Mouse (Mus musculus) G1E (cell line): Measurements from ENCODE around the gene Csnk1g1. TPM values are rescaled to one million over a fixed set of nuclear protein-coding genes. Genes with fewer than 3 reads are reported as not detected.

Source experiments
- ATAC-seq: 2 replicates; pipeline ENCODE4 v1.8.0; 2016; ENCODE audit warnings: mild to moderate bottlenecking; ENCODE audit not compliant: insufficient number of reproducible peaks, poor library complexity, low FRiP score, severe bottlenecking; ENCODE audit errors: extremely low read depth
- DNase-seq: peaks from one replicate; pipeline ENCODE4 v3.0.0; 2012; ENCODE audit warnings: low spot score
- H3K27me3 ChIP-seq: 2 replicates; pipeline ENCODE4 v1.6.1; 2012; ENCODE audit warnings: mild to moderate bottlenecking, low read length, inconsistent platforms; ENCODE audit not compliant: insufficient read depth
- H3K36me3 ChIP-seq: replicated peaks from 2 replicates; pipeline ENCODE3; 2012; ENCODE audit warnings: mild to moderate bottlenecking, inconsistent platforms
- H3K4me1 ChIP-seq: 2 replicates; pipeline ENCODE4 v1.6.1; 2012; ENCODE audit warnings: low read depth, low read length, inconsistent platforms, mixed read lengths; ENCODE audit not compliant: insufficient read depth
- H3K4me3 ChIP-seq: 2 replicates; pipeline ENCODE4 v1.5.1; 2012; ENCODE audit warnings: low read depth, mild to moderate bottlenecking, inconsistent platforms, low read length, moderate library complexity, mixed read lengths
- H3K9me3 ChIP-seq: replicated peaks from 2 replicates; pipeline ENCODE4 v1.6.1; 2012; ENCODE audit warnings: inconsistent platforms
- CTCF ChIP-seq: IDR thresholded peaks from 2 replicates; pipeline ENCODE4 v1.5.1; 2012; ENCODE audit warnings: low read depth, low read length, inconsistent platforms, mixed read lengths
- GATA1 ChIP-seq: IDR thresholded peaks from 2 replicates; pipeline ENCODE4 v1.6.1; 2012; ENCODE audit warnings: borderline replicate concordance, low read length, inconsistent platforms, mixed read lengths
- GATA2 ChIP-seq: IDR thresholded peaks from 2 replicates; pipeline ENCODE4 v1.6.1; 2012; ENCODE audit warnings: low read depth, low read length, inconsistent platforms, borderline replicate concordance
- POLR2AphosphoS5 ChIP-seq: IDR thresholded peaks from 2 replicates; pipeline ENCODE4 v1.6.1; 2012; ENCODE audit warnings: low read depth, low read length, inconsistent platforms; ENCODE audit not compliant: insufficient replicate concordance
- TAL1 ChIP-seq: conservative IDR thresholded peaks from 2 replicates; pipeline ENCODE4 v1.6.1; 2012; ENCODE audit warnings: low read depth, low read length, inconsistent platforms, mixed read lengths
- polyA plus RNA-seq: library from polyadenylated mRNA; stranded (reverse); fragments of >175 nt; gene quantifications from 2 replicates; pipeline ENCODE4 v1.2.3, GENCODE M21; 2012
- total RNA-seq, 2 experiments: library from RNA; stranded (forward) in 1 of 2; stranded (reverse) in 1 of 2; fragments of 200-1000 nt in 1 of 2; fragments of >200 nt in 1 of 2; fragmentation: Nextera tagmentation in 1 of 2; gene quantifications; 2 replicates each; pipeline ENCODE4 v1.2.3; 2014 to 2017

Csnk1g1 gene
- total and polyA plus RNA-seq, 3 experiments, result 9.5 to 81.9 (median 34.1) TPM

DNA sequence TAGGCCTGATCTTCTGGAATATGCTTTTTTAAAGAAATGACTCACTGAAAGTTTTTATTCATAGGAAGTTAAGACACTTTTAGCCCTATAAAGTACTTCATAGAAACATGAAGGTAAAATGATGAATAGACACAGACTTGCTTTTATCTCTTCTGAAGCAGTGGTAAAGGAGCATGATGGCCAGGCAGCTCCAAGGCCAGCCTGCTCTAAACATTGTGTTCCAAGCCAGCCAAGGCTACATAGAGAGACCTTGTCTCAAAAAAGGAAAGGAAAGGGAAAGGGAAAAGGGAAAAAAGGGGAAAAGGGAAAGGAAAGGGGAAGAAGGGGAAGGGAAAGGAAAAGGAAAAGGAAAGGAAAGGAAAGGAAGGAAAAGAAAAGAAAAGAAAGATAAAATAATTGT, 111.9 kb downstream of the Csnk1g1 start:
- H3K4me1 ChIP-seq, result no peaks in the 10 kb centered on the region
- no peaks in the 10 kb centered on the region for H3K9me3 ChIP-seq
- peaks cover 53% of the 10 kb centered on the region for H3K36me3 ChIP-seq
- no peaks in the 10 kb centered on the region for H3K27me3 ChIP-seq
- DNase-seq (no peak), ATAC-seq (no peak)
- TF ChIP-seq POLR2AphosphoS5 (no peak), GATA1 (no peak), TAL1 (no peak), CTCF (no peak), GATA2 (no peak)
- no peak overlapping the region for H3K4me3 ChIP-seq

DNA sequence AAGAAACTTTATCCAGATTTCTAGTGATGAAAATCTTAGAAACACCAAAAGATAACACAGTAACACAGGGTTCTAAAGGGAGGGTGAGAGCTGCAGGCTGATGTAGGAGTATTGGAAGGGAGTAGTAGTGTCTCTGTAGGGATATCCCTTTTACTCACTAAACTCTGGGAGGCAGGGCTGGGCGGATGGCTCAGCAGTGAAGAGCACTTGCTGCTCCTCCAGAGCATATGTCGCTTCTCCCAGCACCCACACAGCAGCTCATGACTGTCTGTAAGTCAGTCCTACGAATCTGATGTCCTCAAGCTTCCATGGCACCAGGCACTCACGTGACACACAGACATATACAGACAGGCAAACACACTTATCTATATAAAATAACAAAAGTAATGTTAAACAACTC, 129.4 kb downstream of the Csnk1g1 start:
- TF ChIP-seq TAL1, result no peak
- TF ChIP-seq POLR2AphosphoS5, result no peak
- TF ChIP-seq CTCF, result no peak
- no peak for TF ChIP-seq GATA2
- TF ChIP-seq GATA1, result no peak
- DNase-seq (no peak), ATAC-seq (no peak)
- peaks cover 81% of the 10 kb centered on the region for H3K36me3 ChIP-seq
- H3K27me3 ChIP-seq, result no peaks in the 10 kb centered on the region
- H3K4me1 ChIP-seq, result no peaks in the 10 kb centered on the region
- H3K9me3 ChIP-seq, result no peaks in the 10 kb centered on the region
- no peak overlapping the region for H3K4me3 ChIP-seq

DNA sequence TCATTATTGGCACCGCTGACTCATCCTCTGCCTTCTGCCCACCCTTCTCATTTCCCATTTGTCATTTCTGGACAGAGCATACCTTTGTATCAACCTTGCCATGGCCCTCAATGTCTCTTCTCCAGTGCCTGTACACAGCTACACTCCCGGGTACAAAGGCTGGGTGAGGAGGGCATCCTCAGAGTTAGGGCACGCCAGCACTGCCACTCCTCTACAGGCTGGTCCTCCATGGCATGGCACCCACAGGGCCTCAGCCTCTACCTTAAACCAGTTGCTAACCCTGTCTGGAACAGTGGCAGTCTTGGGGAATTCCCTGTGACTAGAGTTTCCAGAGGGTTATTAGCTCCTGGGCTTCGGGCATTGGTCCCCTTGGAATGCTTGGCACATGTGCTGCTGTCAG, 129.9 kb downstream of the Csnk1g1 start:
- no peak for TF ChIP-seq POLR2AphosphoS5
- TF ChIP-seq CTCF, result no peak
- no peak for TF ChIP-seq GATA2
- no peak for TF ChIP-seq GATA1
- TF ChIP-seq TAL1, result no peak
- Histone ChIP-seq H3K36me3 (peaks cover 81% of the 10 kb centered on the region), H3K4me3 (no peak overlapping the region), H3K27me3 (no peaks in the 10 kb centered on the region), H3K9me3 (no peaks in the 10 kb centered on the region), H3K4me1 (no peaks in the 10 kb centered on the region)
- DNase-seq (no peak), ATAC-seq (no peak)

DNA sequence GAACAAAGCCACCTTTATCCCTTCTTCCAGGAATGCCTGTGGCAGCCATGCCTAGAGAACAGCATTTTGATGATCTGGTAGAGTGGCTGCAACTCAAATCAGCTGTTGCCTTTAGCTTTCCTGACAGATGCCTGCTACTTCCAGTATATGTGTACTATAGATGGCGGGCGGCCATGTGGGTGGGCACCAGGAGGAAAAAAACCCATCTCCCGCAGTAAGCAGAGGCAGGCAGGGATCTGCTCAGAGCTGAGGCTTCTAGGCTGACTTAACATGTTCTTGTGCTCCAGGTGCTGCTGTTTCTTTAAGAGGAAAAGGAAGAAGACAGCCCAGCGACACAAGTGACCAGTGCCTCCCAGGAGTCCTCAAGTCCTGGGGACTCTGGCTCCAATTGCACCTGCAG, 130.6 kb downstream of the Csnk1g1 start:
- peaks cover 79% of the 10 kb centered on the region for H3K36me3 ChIP-seq
- no peak for TF ChIP-seq CTCF
- TF ChIP-seq GATA1, result no peak
- no peak for TF ChIP-seq GATA2
- no peak for TF ChIP-seq TAL1
- no peak for TF ChIP-seq POLR2AphosphoS5
- DNase-seq (no peak), ATAC-seq (no peak)
- no peaks in the 10 kb centered on the region for H3K4me1 ChIP-seq
- no peaks in the 10 kb centered on the region for H3K27me3 ChIP-seq
- H3K4me3 ChIP-seq, result no peak overlapping the region
- H3K9me3 ChIP-seq, result no peaks in the 10 kb centered on the region

DNA sequence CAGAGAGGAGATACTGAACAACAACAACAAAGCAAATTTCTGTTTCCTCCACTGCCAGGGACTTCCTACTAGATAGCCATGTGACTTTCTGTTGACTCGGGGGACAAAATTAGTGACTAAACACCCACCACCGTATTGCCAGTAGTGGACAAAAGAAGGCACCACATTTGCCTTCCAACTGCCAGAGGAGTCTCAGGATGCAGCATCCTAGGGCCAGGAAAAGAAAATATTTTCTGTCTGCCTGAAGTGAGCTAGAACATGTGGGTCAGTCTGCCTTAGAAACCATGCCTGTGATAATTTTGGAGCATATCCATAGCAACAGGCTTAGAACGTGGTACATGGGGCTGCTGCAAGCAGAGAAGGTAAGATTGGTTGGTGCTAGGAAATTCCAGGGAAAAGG, 132.1 kb downstream of the Csnk1g1 start:
- H3K36me3 ChIP-seq, result peaks cover 69% of the 10 kb centered on the region

DNA sequence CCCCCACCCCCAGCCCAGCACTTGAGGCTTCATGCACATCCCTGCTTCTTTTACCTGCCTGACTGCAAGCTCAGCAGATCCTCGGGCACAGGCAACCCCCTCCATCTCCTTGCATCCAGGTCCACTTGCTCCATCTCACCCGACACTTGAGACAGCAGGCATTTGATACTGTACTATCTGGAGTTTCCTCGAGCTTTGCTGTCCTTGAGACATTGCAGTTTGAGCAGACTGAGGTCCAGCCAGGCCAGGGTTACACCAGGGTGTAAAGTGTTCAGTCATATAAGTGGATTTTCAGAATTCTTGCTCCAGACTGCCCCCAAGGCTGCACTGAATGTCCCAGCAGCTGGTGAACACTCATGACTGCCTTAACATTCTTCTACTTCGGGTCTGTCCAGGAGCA, 133.6 kb downstream of the Csnk1g1 start:
- no peak for TF ChIP-seq GATA1
- no peak for TF ChIP-seq CTCF
- no peak for TF ChIP-seq GATA2
- TF ChIP-seq POLR2AphosphoS5, result no peak
- no peak for TF ChIP-seq TAL1
- DNase-seq (no peak), ATAC-seq (no peak)
- Histone ChIP-seq H3K4me1 (no peaks in the 10 kb centered on the region), H3K4me3 (no peak overlapping the region), H3K27me3 (no peaks in the 10 kb centered on the region), H3K36me3 (peaks cover 57% of the 10 kb centered on the region), H3K9me3 (no peaks in the 10 kb centered on the region)

More for the DNA sequence above, 132.1 kb downstream of the Csnk1g1 start:
- DNase-seq, result no peak
- no peaks in the 10 kb centered on the region for H3K27me3 ChIP-seq
- TF ChIP-seq TAL1 (no peak), GATA1 (no peak), POLR2AphosphoS5 (no peak), GATA2 (no peak), CTCF (no peak)
- ATAC-seq, result no peak
- no peaks in the 10 kb centered on the region for H3K9me3 ChIP-seq
- H3K4me3 ChIP-seq, result no peak overlapping the region
- H3K4me1 ChIP-seq, result no peaks in the 10 kb centered on the region

DNA sequence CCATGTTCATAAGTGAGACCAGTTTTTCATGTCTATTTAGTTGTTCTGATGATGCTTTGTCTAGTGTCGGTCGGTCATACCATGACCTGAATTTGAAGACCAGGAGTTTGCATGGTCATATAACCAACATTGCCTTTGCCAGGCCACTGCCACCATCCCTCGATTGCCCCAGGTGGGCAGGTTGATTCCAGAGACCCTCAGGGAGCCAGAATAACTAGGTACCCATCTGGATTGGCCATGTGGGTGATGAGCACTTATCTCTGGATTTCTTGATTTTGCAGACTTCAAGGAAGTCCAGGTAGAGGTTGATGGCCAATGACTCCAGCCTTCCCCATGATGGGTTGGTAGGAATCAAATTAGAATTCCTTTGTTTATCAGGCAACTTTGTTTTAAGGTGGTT, 134.5 kb downstream of the Csnk1g1 start:
- no peak for DNase-seq
- 0 out of 2 replicates have a peak, but pooled peaks cover 2% of the 10 kb centered on the region for H3K27me3 ChIP-seq
- H3K36me3 ChIP-seq, result peaks cover 49% of the 10 kb centered on the region
- TF ChIP-seq POLR2AphosphoS5, result no peak
- TF ChIP-seq TAL1, result no peak
- no peak for TF ChIP-seq GATA1
- TF ChIP-seq CTCF, result no peak
- no peak for TF ChIP-seq GATA2
- no peaks in the 10 kb centered on the region for H3K4me1 ChIP-seq
- no peak for ATAC-seq
- H3K9me3 ChIP-seq, result no peaks in the 10 kb centered on the region
- no peak overlapping the region for H3K4me3 ChIP-seq
